Mouse (Mus musculus) neural tube, embryonic 15.5 days (tissue): ENCODE results near the gene Gm20388. TPM values are rescaled to one million over a fixed set of nuclear protein-coding genes. Genes with fewer than 3 reads are reported as not detected.

Experiments used
- ATAC-seq: fragments of 200-750 bp; cut with Nextera tagmentation; 2 replicates; pipeline ENCODE4 v1.8.0; 2017; ENCODE audit warnings: mild to moderate bottlenecking, moderate TSS enrichment, moderate library complexity; ENCODE audit not compliant: low FRiP score
- H3K27ac ChIP-seq: fragments of 300-500 bp; sonication (generic); replicated peaks from 2 replicates; pipeline ENCODE4 v1.5.1; 2015; ENCODE audit warnings: mild to moderate bottlenecking, inconsistent platforms
- H3K27me3 ChIP-seq: fragments of 300-500 bp; sonication (generic); replicated peaks from 2 replicates; pipeline ENCODE4 v1.6.1; 2015; ENCODE audit warnings: inconsistent platforms
- H3K36me3 ChIP-seq: fragments of 300-500 bp; sonication (generic); 2 replicates; pipeline ENCODE4 v1.6.1; 2015; ENCODE audit warnings: inconsistent platforms
- H3K4me1 ChIP-seq: fragments of 300-500 bp; sonication (generic); 2 replicates; pipeline ENCODE4 v1.6.1; 2015; ENCODE audit warnings: inconsistent platforms
- H3K4me2 ChIP-seq: fragments of 300-500 bp; sonication (generic); 2 replicates; pipeline ENCODE4 v1.6.1; 2015; ENCODE audit warnings: inconsistent platforms, mild to moderate bottlenecking, moderate library complexity
- H3K4me3 ChIP-seq: fragments of 300-500 bp; sonication (generic); replicated peaks from 2 replicates; pipeline ENCODE4 v1.5.1; 2015; ENCODE audit warnings: mild to moderate bottlenecking, inconsistent platforms
- H3K9ac ChIP-seq: fragments of 300-500 bp; sonication (generic); replicated peaks from 2 replicates; pipeline ENCODE4 v1.6.1; 2015; ENCODE audit warnings: mild to moderate bottlenecking, inconsistent platforms
- H3K9me3 ChIP-seq: fragments of 300-500 bp; sonication (generic); replicated peaks from 2 replicates; pipeline ENCODE4 v1.6.1; 2016; ENCODE audit warnings: inconsistent platforms
- WGBS: fragments of 180-500 bp; shearing (Covaris S2); methylation state at CpG from one replicate; pipeline ENCODE4 v1.1.7; 2015; ENCODE audit warnings: mixed read lengths; 5-methylcytosine and 5-hydroxymethylcytosine counted together
- polyA plus RNA-seq: library from polyadenylated mRNA; unstranded; fragments of >200 nt; fragmentation: Nextera tagmentation; extraction: Ambion mirVana; gene quantifications from 2 replicates; pipeline ENCODE4 v1.2.1, GENCODE M21; 2015

Gm20388 gene
- polyA plus RNA-seq, 1 experiment from 2014 or later = not detected

DNA sequence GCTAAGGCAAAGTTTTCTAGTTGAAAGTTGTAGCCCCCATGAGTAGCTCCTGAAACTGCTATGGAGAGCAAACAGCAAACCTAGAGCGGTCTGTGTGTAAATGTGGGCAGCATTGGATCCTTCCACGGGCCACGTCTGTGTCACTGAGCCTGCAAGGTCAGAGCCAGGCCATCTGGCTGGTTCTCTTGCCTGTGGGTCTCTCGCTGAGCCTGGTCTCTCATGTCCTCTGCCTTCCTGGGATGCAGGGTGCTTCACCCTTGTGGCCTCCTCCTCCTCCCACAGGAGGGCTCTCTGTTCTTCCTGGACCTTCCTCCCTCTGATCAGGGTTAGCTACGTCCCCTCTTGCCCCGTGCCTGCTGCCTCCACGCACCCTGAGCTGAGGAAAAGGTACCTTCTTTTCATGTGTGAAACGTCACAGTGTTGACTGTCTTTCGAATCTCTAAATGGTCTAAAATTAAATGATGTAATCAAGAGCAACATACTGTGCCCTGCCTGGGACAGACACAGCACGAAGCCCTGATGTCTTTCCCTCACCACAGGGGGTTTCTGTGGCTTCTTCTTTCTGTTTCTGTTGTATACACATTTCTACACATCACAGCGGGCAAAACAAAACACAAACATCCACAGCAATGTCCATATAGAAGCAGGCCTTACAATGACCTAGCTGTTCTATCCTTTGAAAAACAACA, 4373.1 kb downstream of the Gm20388 start:
- 14% methylated on average over 11 of the region's 11 CpGs for WGBS
- no peaks in the 10 kb centered on the region for H3K9me3 ChIP-seq
- ATAC-seq = no peak
- H3K4me3 ChIP-seq = no peak overlapping the region
- H3K36me3 ChIP-seq = no peaks in the 10 kb centered on the region
- peaks cover 66% of the 10 kb centered on the region for H3K4me1 ChIP-seq
- peak overlapping the region; percentile 79 for H3K27ac ChIP-seq
- H3K4me2 ChIP-seq = no peak overlapping the region
- H3K27me3 ChIP-seq = no peaks in the 10 kb centered on the region
- peak overlapping the region; percentile 15 for H3K9ac ChIP-seq

GRCm38 (mm10) chr8:124284333-124284711, 4373.7 kb downstream of the Gm20388 start:
- H3K4me1 ChIP-seq = peaks cover 68% of the 10 kb centered on the region
- peak overlapping the region; percentile 15; the same call in 1 of the 2 replicates for H3K9ac ChIP-seq
- no peak overlapping the region for H3K4me2 ChIP-seq
- H3K9me3 ChIP-seq = no peaks in the 10 kb centered on the region
- no peaks in the 10 kb centered on the region for H3K36me3 ChIP-seq
- no peaks in the 10 kb centered on the region for H3K27me3 ChIP-seq
- peak; percentile 37; the same call in 1 of the 2 replicates for ATAC-seq
- 7% methylated on average over 6 of the region's 6 CpGs for WGBS
- H3K4me3 ChIP-seq = no peak overlapping the region
- peak overlapping the region; percentile 79 for H3K27ac ChIP-seq

DNA sequence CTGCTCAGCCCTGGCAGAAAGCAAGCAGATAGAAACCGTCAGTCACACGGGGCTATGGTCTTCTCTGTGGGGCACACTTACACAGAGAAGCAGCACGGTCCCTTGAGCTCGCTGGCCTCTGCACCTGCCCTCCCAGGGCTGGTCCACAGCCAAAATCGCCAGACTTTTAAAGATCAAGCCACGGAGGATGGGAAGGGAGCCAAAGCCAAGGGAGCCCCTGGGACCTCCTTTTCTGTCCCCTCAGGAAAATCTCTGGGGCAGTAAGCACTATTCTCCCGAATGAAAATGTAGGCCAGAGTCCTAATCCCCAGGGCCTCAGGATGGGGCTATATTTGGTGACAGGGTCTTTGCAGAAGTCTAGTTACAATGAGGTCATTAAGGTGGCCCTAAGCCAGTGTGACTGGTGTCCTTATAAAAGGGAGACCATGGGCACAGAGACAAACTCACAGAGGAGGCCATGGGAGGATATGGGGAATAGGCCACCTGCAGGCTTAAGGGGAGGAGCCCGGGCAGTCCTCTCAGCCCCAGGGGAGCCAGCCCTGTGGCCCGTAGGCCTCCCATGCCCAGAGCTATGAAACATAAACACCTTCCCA, 4374.4 kb downstream of the Gm20388 start:
- H3K9ac ChIP-seq = 0 out of 2 replicates have a peak overlapping the region, but pooled peaks have one; percentile 7
- ATAC-seq = peak; percentile 58

DNA sequence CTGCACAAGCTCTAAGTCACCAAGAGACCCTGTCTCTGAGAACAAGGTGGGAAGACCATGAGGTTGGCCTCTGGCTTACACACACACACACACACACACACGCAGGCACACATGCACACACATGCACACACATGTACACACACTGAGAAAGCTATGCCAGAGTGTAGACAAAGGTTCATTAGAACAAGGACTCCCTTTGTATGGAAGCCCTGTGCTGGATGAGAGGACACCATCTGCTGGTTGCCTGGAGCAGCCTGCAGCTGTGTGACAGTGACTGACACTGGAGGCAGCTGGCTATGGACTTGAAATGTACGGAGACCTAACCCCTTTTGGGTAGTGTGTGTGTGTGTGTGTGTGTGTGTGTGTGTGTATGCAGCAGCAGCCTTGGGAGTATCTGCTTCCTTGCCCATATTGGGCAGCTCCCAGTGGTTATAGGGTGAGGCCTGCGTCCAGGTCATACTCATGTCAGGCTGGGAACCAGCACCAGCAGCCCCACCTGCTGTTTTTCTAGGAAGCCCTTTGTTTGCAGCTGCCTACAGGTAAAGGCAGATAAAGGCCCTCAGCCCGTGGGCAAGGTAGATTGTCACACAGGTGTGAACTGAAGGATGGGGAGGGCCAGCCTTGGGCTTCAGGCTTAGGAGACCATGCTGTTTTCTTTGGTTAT, 4376.0 kb downstream of the Gm20388 start:
- 55% methylated on average over 4 of the region's 4 CpGs for WGBS
- Histone ChIP-seq H3K4me3 (no peak overlapping the region), H3K4me2 (no peak overlapping the region), H3K36me3 (no peaks in the 10 kb centered on the region), H3K9me3 (no peaks in the 10 kb centered on the region), H3K27ac (peak overlapping the region; percentile 79), H3K9ac (no peak overlapping the region), H3K4me1 (peaks cover 81% of the 10 kb centered on the region), H3K27me3 (no peaks in the 10 kb centered on the region)
- no peak for ATAC-seq

More for the DNA sequence above, 4374.4 kb downstream of the Gm20388 start:
- Histone ChIP-seq H3K27me3 (no peaks in the 10 kb centered on the region), H3K27ac (peak overlapping the region; percentile 79), H3K36me3 (no peaks in the 10 kb centered on the region), H3K4me1 (peaks cover 72% of the 10 kb centered on the region), H3K9me3 (no peaks in the 10 kb centered on the region), H3K4me2 (no peak overlapping the region), H3K4me3 (no peak overlapping the region)
- WGBS = 9% methylated on average over 9 of the region's 9 CpGs

DNA sequence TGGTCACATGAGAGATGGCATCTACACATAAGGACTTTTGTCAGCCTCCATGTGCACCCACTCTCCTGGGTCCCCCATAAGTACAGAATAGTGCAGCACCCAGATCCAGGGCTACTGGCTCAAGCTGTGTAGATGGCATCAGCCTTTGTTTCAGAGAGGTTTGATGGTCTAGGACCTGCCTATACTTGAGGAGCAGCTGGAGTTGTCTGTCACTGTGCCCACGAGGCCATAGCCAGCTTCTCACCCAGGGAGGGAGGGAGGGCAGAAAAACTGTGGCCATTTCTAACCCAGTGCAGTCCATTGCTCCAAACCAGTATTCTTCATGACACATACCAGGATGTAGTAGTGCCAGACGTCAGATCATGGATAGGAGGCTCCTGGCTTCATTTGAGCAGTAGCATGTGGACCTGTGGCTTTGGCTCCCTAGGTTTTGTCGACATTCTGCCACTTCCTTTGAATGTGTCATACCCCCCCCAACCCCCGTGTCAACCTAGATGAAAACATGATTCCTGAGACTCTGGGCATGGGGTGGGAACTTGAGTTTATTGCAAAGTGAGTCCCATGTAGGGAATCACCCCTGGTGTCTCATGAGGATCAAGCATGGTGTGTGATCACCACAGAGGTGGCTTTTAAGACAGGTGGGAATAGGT, 4377.7 kb downstream of the Gm20388 start:
- ATAC-seq = no peak
- H3K4me2 ChIP-seq = no peak overlapping the region
- H3K9ac ChIP-seq = no peak overlapping the region
- H3K36me3 ChIP-seq = no peaks in the 10 kb centered on the region
- H3K4me3 ChIP-seq = no peak overlapping the region
- no peaks in the 10 kb centered on the region for H3K9me3 ChIP-seq
- no peak overlapping the region for H3K27ac ChIP-seq
- 83% methylated on average over 4 of the region's 4 CpGs for WGBS
- H3K27me3 ChIP-seq = no peaks in the 10 kb centered on the region
- H3K4me1 ChIP-seq = peaks cover 76% of the 10 kb centered on the region

- Histone ChIP-seq H3K4me1 (peaks cover 76% of the 10 kb centered on the region), H3K4me3 (no peak overlapping the region), H3K9me3 (no peaks in the 10 kb centered on the region), H3K27ac (no peak overlapping the region), H3K27me3 (no peaks in the 10 kb centered on the region), H3K4me2 (no peak overlapping the region), H3K36me3 (no peaks in the 10 kb centered on the region), H3K9ac (no peak overlapping the region)
- WGBS = 64% methylated on average over 5 of the region's 5 CpGs
- ATAC-seq = no peak
These were observed 4378.9 kb downstream of the Gm20388 start for GRCm38 (mm10) chr8:124289481-124290050.

DNA sequence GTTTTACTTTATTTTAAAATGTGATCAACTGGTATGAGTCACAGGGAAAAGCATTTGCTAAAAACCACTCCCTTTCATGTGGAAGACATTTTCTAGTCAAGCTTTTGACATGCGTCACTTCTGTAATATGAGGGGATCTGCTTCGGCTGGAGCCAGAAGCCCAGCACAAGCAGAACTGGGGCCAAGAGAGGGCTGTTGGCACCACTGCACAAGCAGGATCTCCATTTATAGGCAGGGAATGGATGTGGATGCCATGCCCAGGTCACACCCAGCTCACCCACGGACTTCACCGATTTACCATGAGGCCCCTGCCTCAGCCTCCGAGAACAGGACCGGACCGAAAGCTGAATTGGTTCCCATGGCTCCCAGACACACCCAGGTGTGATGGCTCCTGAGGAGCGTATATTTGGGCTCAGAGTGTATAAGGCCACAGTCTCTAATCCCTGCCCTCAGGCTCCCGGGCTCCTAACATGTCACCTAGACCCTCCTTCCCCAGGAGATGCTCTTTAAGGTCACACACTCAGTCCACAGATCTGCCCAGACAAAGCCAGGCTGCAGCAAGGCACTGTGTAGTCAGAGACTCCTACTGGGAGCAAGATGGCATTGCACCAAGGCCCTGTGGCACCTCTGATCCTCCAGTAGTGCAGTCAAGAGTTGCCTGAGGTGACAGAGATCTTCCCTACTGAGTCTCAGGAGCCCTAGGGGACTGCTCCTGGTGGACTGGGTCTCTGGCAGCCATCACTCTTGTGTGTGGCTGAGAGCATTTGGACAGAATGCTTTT, 4380.5 kb downstream of the Gm20388 start:
- H3K4me1 ChIP-seq = peaks cover 69% of the 10 kb centered on the region
- H3K9me3 ChIP-seq = no peaks in the 10 kb centered on the region
- H3K9ac ChIP-seq = no peak overlapping the region
- no peak overlapping the region for H3K4me2 ChIP-seq
- H3K4me3 ChIP-seq = no peak overlapping the region
- no peaks in the 10 kb centered on the region for H3K27me3 ChIP-seq
- H3K36me3 ChIP-seq = no peaks in the 10 kb centered on the region
- 93% methylated on average over 9 of the region's 9 CpGs for WGBS
- no peak for ATAC-seq
- H3K27ac ChIP-seq = no peak overlapping the region

DNA sequence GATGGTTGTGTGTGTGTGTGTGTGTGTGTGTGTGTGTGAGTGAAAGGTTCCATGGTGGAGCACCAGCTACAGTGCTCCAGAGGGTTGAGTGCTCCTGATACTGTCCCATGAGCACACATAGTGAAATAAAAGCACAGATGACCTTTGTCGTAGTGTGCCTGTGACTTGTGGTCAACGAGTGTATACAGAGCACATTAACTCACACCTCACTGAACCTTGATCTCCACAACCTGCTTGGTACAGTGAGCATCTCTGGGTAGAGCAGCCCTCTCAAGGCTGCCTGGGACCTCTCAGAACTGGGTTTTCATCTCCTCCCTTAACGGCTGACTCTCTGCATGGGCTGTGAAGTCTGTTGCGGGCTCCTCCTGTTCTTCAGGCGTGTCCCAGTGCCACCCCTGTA, 4381.1 kb downstream of the Gm20388 start:
- 84% methylated on average over 5 of the region's 5 CpGs for WGBS

DNA sequence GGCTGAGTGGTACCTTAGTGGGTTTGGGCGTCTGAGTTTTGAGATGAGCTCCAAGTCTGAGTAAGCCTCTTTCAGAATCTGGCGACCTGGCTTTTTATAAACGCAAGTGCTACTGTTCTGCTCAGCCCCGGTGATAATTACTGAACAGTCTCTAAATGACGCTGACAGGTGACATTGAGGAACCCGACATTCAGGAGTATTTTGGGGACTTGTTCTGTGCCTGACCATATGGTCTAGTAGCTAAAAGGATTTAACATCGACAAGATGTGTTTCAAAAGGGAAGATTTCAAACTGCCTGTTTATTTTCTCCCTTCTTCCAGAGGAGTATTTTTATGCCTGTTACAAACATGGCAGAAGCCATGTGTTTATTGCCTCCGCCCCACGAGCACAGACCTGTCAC, 4382.3 kb downstream of the Gm20388 start:
- Histone ChIP-seq H3K9ac (no peak overlapping the region), H3K27ac (0 out of 2 replicates have a peak overlapping the region, but pooled peaks have one; percentile 51), H3K4me1 (peaks cover 54% of the 10 kb centered on the region), H3K4me2 (no peak overlapping the region), H3K4me3 (no peak overlapping the region), H3K27me3 (no peaks in the 10 kb centered on the region), H3K9me3 (no peaks in the 10 kb centered on the region), H3K36me3 (0 out of 2 replicates have a peak, but pooled peaks cover 3% of the 10 kb centered on the region)
- 73% methylated on average over 9 of the region's 9 CpGs for WGBS
- no peak for ATAC-seq

More for the DNA sequence above, 4381.1 kb downstream of the Gm20388 start:
- ATAC-seq = no peak
- Histone ChIP-seq H3K27me3 (no peaks in the 10 kb centered on the region), H3K4me1 (peaks cover 63% of the 10 kb centered on the region), H3K4me3 (no peak overlapping the region), H3K27ac (no peak overlapping the region), H3K9ac (no peak overlapping the region), H3K36me3 (0 out of 2 replicates have a peak, but pooled peaks cover 2% of the 10 kb centered on the region), H3K9me3 (no peaks in the 10 kb centered on the region), H3K4me2 (no peak overlapping the region)

GRCm38 (mm10) chr8:124294425-124294824, 4383.8 kb downstream of the Gm20388 start:
- 40% methylated on average over 6 of the region's 6 CpGs for whole genome bisulfite sequencing
- Histone ChIP-seq H3K9me3 (no peaks in the 10 kb centered on the region), H3K27me3 (no peaks in the 10 kb centered on the region), H3K27ac (peak overlapping the region; percentile 33; the same call in 1 of the 2 replicates), H3K9ac (no peak overlapping the region), H3K4me3 (no peak overlapping the region), H3K36me3 (0 out of 2 replicates have a peak, but pooled peaks cover 3% of the 10 kb centered on the region), H3K4me1 (peaks cover 48% of the 10 kb centered on the region), H3K4me2 (no peak overlapping the region)
- no peak for ATAC-seq
